Mouse (Mus musculus) embryonic facial prominence, embryonic 12.5 days (tissue): ENCODE measurements around the gene Cntnap3. TPM values are rescaled to one million over a fixed set of nuclear protein-coding genes. Genes with fewer than 3 reads are reported as not detected.
"Not testable (repeated sequence)": the region's sequence is repeated elsewhere in the genome, so short reads cannot be mapped to it uniquely, and the experiment has no call there.

Experiments used
- ATAC-seq: fragments of 200-750 bp; cut with Nextera tagmentation; 2 replicates; pipeline ENCODE4 v1.8.0; 2017; ENCODE audit not compliant: insufficient number of reproducible peaks, insufficient read depth, low FRiP score, low TSS enrichment
- H3K27ac ChIP-seq: fragments of 300-500 bp; sonication (generic); 2 replicates; pipeline ENCODE4 v1.5.1; 2016; ENCODE audit warnings: mild to moderate bottlenecking
- H3K27me3 ChIP-seq: fragments of 300-500 bp; sonication (generic); 2 replicates; pipeline ENCODE4 v1.6.1; 2016; ENCODE audit warnings: mild to moderate bottlenecking, moderate library complexity
- H3K36me3 ChIP-seq: fragments of 300-500 bp; sonication (generic); 2 replicates; pipeline ENCODE4 v1.6.1; 2016; ENCODE audit warnings: mild to moderate bottlenecking
- H3K4me1 ChIP-seq: fragments of 300-500 bp; sonication (generic); 2 replicates; pipeline ENCODE4 v1.6.1; 2016
- H3K4me2 ChIP-seq: fragments of 300-500 bp; sonication (generic); replicated peaks from 2 replicates; pipeline ENCODE4 v1.6.1; 2016; ENCODE audit warnings: mild to moderate bottlenecking, moderate library complexity
- H3K4me3 ChIP-seq: fragments of 300-500 bp; sonication (generic); 2 replicates; pipeline ENCODE4 v1.5.1; 2016; ENCODE audit warnings: mild to moderate bottlenecking
- H3K9ac ChIP-seq: fragments of 300-500 bp; sonication (generic); 2 replicates; pipeline ENCODE4 v1.6.1; 2016; ENCODE audit warnings: mild to moderate bottlenecking, moderate library complexity
- H3K9me3 ChIP-seq: fragments of 300-500 bp; sonication (generic); 2 replicates; pipeline ENCODE4 v1.6.1; 2016; ENCODE audit warnings: mild to moderate bottlenecking, moderate library complexity
- WGBS: fragments of 180-500 bp; shearing (Covaris S2); methylation state at CpG from one replicate; pipeline ENCODE4 v1.1.7; 2016; 5-methylcytosine and 5-hydroxymethylcytosine counted together
- polyA plus RNA-seq: library from polyadenylated mRNA; unstranded; fragments of >200 nt; fragmentation: Nextera tagmentation; extraction: Ambion mirVana; gene quantifications from 2 replicates; pipeline ENCODE4 v1.2.1, GENCODE M21; 2016

Gene Cntnap3
- polyA plus RNA-seq, result 0.03 and 0.33 TPM in 2 replicates

GRCm38 (mm10) chr13:64903585-64904208, at the start of gene Cntnap3:
Cntnap3 (minus strand) TSS chr13:64903955.
- H3K4me2 ChIP-seq, result peak within 1 kb of the TSS; percentile 36
- H3K9ac ChIP-seq, result no peak within 1 kb of the TSS
- no peak within 1 kb of the TSS for H3K4me3 ChIP-seq
- 7% methylated on average over 16 of the region's 16 CpGs for WGBS
- H3K27ac ChIP-seq, result no peak within 1 kb of the TSS
- H3K27me3 ChIP-seq, result no peaks in the 10 kb centered on the region
- H3K4me1 ChIP-seq, result no peaks in the 10 kb centered on the region
- peak; percentile 41; the same call in 1 of the 2 replicates for ATAC-seq
- no peaks in the 10 kb centered on the region for H3K9me3 ChIP-seq
- H3K36me3 ChIP-seq, result no peaks in the 10 kb centered on the region

GRCm38 (mm10) chr13:64917191-64917590, 13.4 kb upstream of the Cntnap3 start, which contains the start of gene Spata31:
Spata31 (plus strand) TSS chr13:64917406.
- Histone ChIP-seq H3K9me3 (no peaks in the 10 kb centered on the region), H3K27me3 (no peaks in the 10 kb centered on the region), H3K36me3 (no peaks in the 10 kb centered on the region), H3K4me2 (no peak within 1 kb of the TSS), H3K4me1 (no peaks in the 10 kb centered on the region), H3K27ac (no peak within 1 kb of the TSS), H3K9ac (no peak within 1 kb of the TSS), H3K4me3 (no peak within 1 kb of the TSS)
- ATAC-seq, result no peak
- WGBS, result 88% methylated on average over 1 of the region's 1 CpGs

GRCm38 (mm10) chr13:64903132-64903531, 623 bp downstream of the Cntnap3 start:
- Histone ChIP-seq H3K9ac (no peak overlapping the region), H3K27ac (no peak overlapping the region), H3K4me1 (no peaks in the 10 kb centered on the region), H3K4me2 (no peak overlapping the region), H3K9me3 (no peaks in the 10 kb centered on the region), H3K27me3 (no peaks in the 10 kb centered on the region), H3K4me3 (no peak overlapping the region), H3K36me3 (no peaks in the 10 kb centered on the region)
- no peak for ATAC-seq
- 48% methylated on average over 1 of the region's 1 CpGs for WGBS

- H3K9ac ChIP-seq, result no peak overlapping the region
- no peaks in the 10 kb centered on the region for H3K27me3 ChIP-seq
- no peak overlapping the region for H3K4me2 ChIP-seq
- no peaks in the 10 kb centered on the region for H3K9me3 ChIP-seq
- no peaks in the 10 kb centered on the region for H3K36me3 ChIP-seq
- H3K4me3 ChIP-seq, result no peak overlapping the region
- H3K4me1 ChIP-seq, result no peaks in the 10 kb centered on the region
- WGBS, result 85% methylated on average over 3 of the region's 3 CpGs
- no peak for ATAC-seq
- H3K27ac ChIP-seq, result no peak overlapping the region
These were observed 38.4 kb downstream of the Cntnap3 start for GRCm38 (mm10) chr13:64865397-64865796.

GRCm38 (mm10) chr13:64824856-64825255, 78.9 kb downstream of the Cntnap3 start:
- H3K4me2 ChIP-seq, H3K4me1 ChIP-seq, ATAC-seq, H3K27ac ChIP-seq, H3K27me3 ChIP-seq, H3K9me3 ChIP-seq, H3K9ac ChIP-seq, H3K36me3 ChIP-seq, H3K4me3 ChIP-seq: not testable (repeated sequence)
- WGBS, result 52% methylated on average over 5 of the region's 5 CpGs

GRCm38 (mm10) chr13:64745383-64745782, 158.4 kb downstream of the Cntnap3 start:
- Histone ChIP-seq H3K27ac (no peak overlapping the region), H3K36me3 (no peaks in the 10 kb centered on the region)
- WGBS, result 69% methylated on average over 3 of the region's 3 CpGs

GRCm38 (mm10) chr13:64732244-64732643, 171.5 kb downstream of the Cntnap3 start:
- Histone ChIP-seq H3K4me1 (no peaks in the 10 kb centered on the region), H3K27ac (no peak overlapping the region), H3K36me3 (no peaks in the 10 kb centered on the region), H3K27me3 (no peaks in the 10 kb centered on the region), H3K9ac (no peak overlapping the region), H3K9me3 (no peaks in the 10 kb centered on the region), H3K4me3 (no peak overlapping the region), H3K4me2 (no peak overlapping the region)
- 78% methylated on average over 3 of the region's 3 CpGs for WGBS
- ATAC-seq, result no peak

More at GRCm38 (mm10) chr13:64745383-64745782, 158.4 kb downstream of the Cntnap3 start:
- Histone ChIP-seq H3K4me2 (no peak overlapping the region), H3K4me1 (no peaks in the 10 kb centered on the region), H3K9ac (no peak overlapping the region), H3K9me3 (no peaks in the 10 kb centered on the region), H3K27me3 (no peaks in the 10 kb centered on the region), H3K4me3 (no peak overlapping the region)
- ATAC-seq, result no peak

GRCm38 (mm10) chr13:64716791-64717190, 187.0 kb downstream of the Cntnap3 start:
- WGBS, result 81% methylated on average over 2 of the region's 2 CpGs
- H3K4me1 ChIP-seq, result no peaks in the 10 kb centered on the region
- no peaks in the 10 kb centered on the region for H3K27me3 ChIP-seq
- no peak overlapping the region for H3K4me3 ChIP-seq
- H3K9me3 ChIP-seq, result no peaks in the 10 kb centered on the region
- H3K4me2 ChIP-seq, result no peak overlapping the region
- no peak overlapping the region for H3K9ac ChIP-seq
- ATAC-seq, result no peak
- no peaks in the 10 kb centered on the region for H3K36me3 ChIP-seq
- H3K27ac ChIP-seq, result no peak overlapping the region

GRCm38 (mm10) chr13:64692463-64692862, 211.3 kb downstream of the Cntnap3 start:
- H3K4me2 ChIP-seq, result no peak overlapping the region
- no peaks in the 10 kb centered on the region for H3K36me3 ChIP-seq
- no peak overlapping the region for H3K27ac ChIP-seq
- H3K9ac ChIP-seq, result no peak overlapping the region
- no peaks in the 10 kb centered on the region for H3K27me3 ChIP-seq
- H3K9me3 ChIP-seq, result no peaks in the 10 kb centered on the region
- no peak for ATAC-seq
- H3K4me1 ChIP-seq, result no peaks in the 10 kb centered on the region
- no peak overlapping the region for H3K4me3 ChIP-seq
- WGBS, result 79% methylated on average over 1 of the region's 1 CpGs

Other genes with a start within 250 kb of the Cntnap3 start
- gene Spata31, start 13.5 kb upstream of the Cntnap3 start, polyA plus RNA-seq, result not detected in 2 replicates
- not detected in 2 replicates for gene Spata31d1c, start 129.1 kb upstream of the Cntnap3 start, polyA plus RNA-seq
- not detected in 2 replicates for gene Prss47, start 148.8 kb upstream of the Cntnap3 start, polyA plus RNA-seq
- 57.1 and 60.5 TPM in 2 replicates for gene Mfsd14b, start 209.0 kb upstream of the Cntnap3 start, polyA plus RNA-seq
- not detected in 2 replicates for gene Olfr465-ps1, start 234.1 kb upstream of the Cntnap3 start, polyA plus RNA-seq
- not detected in 2 replicates for gene Olfr466, start 246.3 kb upstream of the Cntnap3 start, polyA plus RNA-seq